Mouse (Mus musculus) liver, adult 2 months (tissue): ENCODE results near the gene Radil. TPM values are rescaled to one million over a fixed set of nuclear protein-coding genes. Genes with fewer than 3 reads are reported as not detected.

ENCODE experiments used
- DNase-seq: peaks from one replicate; pipeline ENCODE4 v3.0.0-alpha.2; 2011; ENCODE audit warnings: low read depth, low spot score; ENCODE audit errors: extremely low read depth
- H3K27ac ChIP-seq: fragments of 200-500 bp; replicated peaks from 2 replicates; pipeline ENCODE4 v1.5.1; 2012; ENCODE audit warnings: low read depth, mild to moderate bottlenecking, control low read depth, inconsistent platforms, low read length; ENCODE audit not compliant: insufficient read depth
- H3K27me3 ChIP-seq: fragments of 200-500 bp; 2 replicates; pipeline ENCODE4 v1.6.1; 2012; ENCODE audit warnings: mild to moderate bottlenecking, moderate library complexity, low read length, inconsistent platforms; ENCODE audit not compliant: control insufficient read depth, insufficient read depth
- H3K36me3 ChIP-seq: fragments of 200-500 bp; 2 replicates; pipeline ENCODE4 v1.6.1; 2012; ENCODE audit warnings: low read length, inconsistent platforms; ENCODE audit not compliant: control insufficient read depth, insufficient read depth
- H3K4me1 ChIP-seq: fragments of 200-500 bp; 2 replicates; pipeline ENCODE4 v1.6.1; 2011; ENCODE audit warnings: low read length; ENCODE audit not compliant: control insufficient read depth, insufficient read depth
- H3K4me3 ChIP-seq: fragments of 200-500 bp; 2 replicates; pipeline ENCODE4 v1.5.1; 2011; ENCODE audit warnings: low read depth, mild to moderate bottlenecking, control low read depth, low read length, moderate library complexity; ENCODE audit not compliant: insufficient read depth
- H3K79me2 ChIP-seq: fragments of 200-500 bp; 2 replicates; pipeline ENCODE4 v1.6.1; 2012; ENCODE audit warnings: inconsistent platforms, mild to moderate bottlenecking, low read length, moderate library complexity; ENCODE audit not compliant: control insufficient read depth, insufficient read depth
- H3K9ac ChIP-seq: fragments of 200-500 bp; 2 replicates; pipeline ENCODE4 v1.6.1; 2012; ENCODE audit warnings: low read depth, mild to moderate bottlenecking, control low read depth, inconsistent platforms, low read length
- CTCF ChIP-seq: fragments of 200-500 bp; IDR thresholded peaks from 2 replicates; pipeline ENCODE4 v1.5.1; 2011; ENCODE audit warnings: low read depth, low read length, control low read depth
- POLR2A ChIP-seq: fragments of 200-500 bp; IDR thresholded peaks from 2 replicates; pipeline ENCODE4 v1.6.1; 2011; ENCODE audit warnings: low read length, control low read depth; ENCODE audit not compliant: insufficient read depth; ENCODE audit errors: extremely low read depth
- WGBS: fragments of 180-500 bp; shearing (Covaris S2); methylation state at CpG from one replicate; pipeline ENCODE4 v1.1.7; 2018; 5-methylcytosine and 5-hydroxymethylcytosine counted together
- polyA plus RNA-seq: library from polyadenylated mRNA; depleted of rRNA; stranded (reverse); fragments of >200 nt; gene quantifications from 2 replicates; pipeline ENCODE4 v1.2.3, GENCODE M21; 2012
- total RNA-seq: library from RNA; depleted of rRNA; stranded (reverse); fragments of >200 nt; gene quantifications from 2 replicates; pipeline ENCODE4 v1.2.3, GENCODE M21; 2014

The Radil gene
- total and polyA plus RNA-seq, 2 experiments: not detected

DNA sequence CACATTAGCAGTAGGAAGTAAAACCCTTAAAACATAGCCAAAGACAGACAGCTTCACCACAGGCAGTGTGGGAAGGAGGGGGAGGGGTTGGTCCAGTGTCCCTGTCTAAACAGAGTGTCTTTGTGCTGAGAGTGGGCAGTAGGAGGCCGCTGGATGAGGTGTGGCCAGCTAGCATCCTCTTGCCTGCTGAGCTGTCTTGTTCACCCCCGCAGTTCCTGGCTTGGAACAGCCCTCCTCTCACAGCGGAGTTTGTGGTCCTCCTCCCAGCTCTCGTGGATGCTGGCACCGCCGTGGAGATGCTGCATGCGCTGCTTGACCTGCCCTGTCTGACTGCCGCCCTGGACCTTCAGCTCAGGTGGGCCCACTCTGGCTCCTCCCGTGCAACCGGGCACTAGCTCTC is 77.2 kb downstream of the Radil start:
- TF ChIP-seq POLR2A: no peak
- no peak for TF ChIP-seq CTCF

GRCm38 (mm10) chr5:142469796-142470195 is 81.1 kb downstream of the Radil start:
- H3K4me3 ChIP-seq: no peak overlapping the region
- no peak overlapping the region for H3K9ac ChIP-seq
- no peaks in the 10 kb centered on the region for H3K27me3 ChIP-seq
- 49% methylated on average over 11 of the region's 11 CpGs for WGBS
- H3K4me1 ChIP-seq: peaks cover 2% of the 10 kb centered on the region; the same call in 1 of the 2 replicates
- peak; percentile 80 for DNase-seq
- TF ChIP-seq CTCF: no peak
- no peak for TF ChIP-seq POLR2A
- peaks cover 8% of the 10 kb centered on the region for H3K36me3 ChIP-seq
- H3K79me2 ChIP-seq: no peaks in the 10 kb centered on the region
- H3K27ac ChIP-seq: no peak overlapping the region

More for the DNA sequence above, 77.2 kb downstream of the Radil start:
- H3K27me3 ChIP-seq: no peaks in the 10 kb centered on the region
- H3K9ac ChIP-seq: no peak overlapping the region
- H3K36me3 ChIP-seq: peaks cover 6% of the 10 kb centered on the region; the same call in 1 of the 2 replicates
- no peaks in the 10 kb centered on the region for H3K79me2 ChIP-seq
- no peak overlapping the region for H3K27ac ChIP-seq
- no peak for DNase-seq
- no peak overlapping the region for H3K4me3 ChIP-seq
- H3K4me1 ChIP-seq: peaks cover 4% of the 10 kb centered on the region
- 84% methylated on average over 10 of the region's 10 CpGs for WGBS

GRCm38 (mm10) chr5:142468375-142468774 is 82.5 kb downstream of the Radil start:
- no peak overlapping the region for H3K27ac ChIP-seq
- H3K4me3 ChIP-seq: no peak overlapping the region
- H3K27me3 ChIP-seq: no peaks in the 10 kb centered on the region
- H3K4me1 ChIP-seq: peaks cover 4% of the 10 kb centered on the region
- H3K9ac ChIP-seq: no peak overlapping the region
- no peaks in the 10 kb centered on the region for H3K79me2 ChIP-seq
- DNase-seq: no peak
- H3K36me3 ChIP-seq: peaks cover 8% of the 10 kb centered on the region
- TF ChIP-seq POLR2A (no peak), CTCF (no peak)
- 94% methylated on average over 13 of the region's 13 CpGs for WGBS

DNA sequence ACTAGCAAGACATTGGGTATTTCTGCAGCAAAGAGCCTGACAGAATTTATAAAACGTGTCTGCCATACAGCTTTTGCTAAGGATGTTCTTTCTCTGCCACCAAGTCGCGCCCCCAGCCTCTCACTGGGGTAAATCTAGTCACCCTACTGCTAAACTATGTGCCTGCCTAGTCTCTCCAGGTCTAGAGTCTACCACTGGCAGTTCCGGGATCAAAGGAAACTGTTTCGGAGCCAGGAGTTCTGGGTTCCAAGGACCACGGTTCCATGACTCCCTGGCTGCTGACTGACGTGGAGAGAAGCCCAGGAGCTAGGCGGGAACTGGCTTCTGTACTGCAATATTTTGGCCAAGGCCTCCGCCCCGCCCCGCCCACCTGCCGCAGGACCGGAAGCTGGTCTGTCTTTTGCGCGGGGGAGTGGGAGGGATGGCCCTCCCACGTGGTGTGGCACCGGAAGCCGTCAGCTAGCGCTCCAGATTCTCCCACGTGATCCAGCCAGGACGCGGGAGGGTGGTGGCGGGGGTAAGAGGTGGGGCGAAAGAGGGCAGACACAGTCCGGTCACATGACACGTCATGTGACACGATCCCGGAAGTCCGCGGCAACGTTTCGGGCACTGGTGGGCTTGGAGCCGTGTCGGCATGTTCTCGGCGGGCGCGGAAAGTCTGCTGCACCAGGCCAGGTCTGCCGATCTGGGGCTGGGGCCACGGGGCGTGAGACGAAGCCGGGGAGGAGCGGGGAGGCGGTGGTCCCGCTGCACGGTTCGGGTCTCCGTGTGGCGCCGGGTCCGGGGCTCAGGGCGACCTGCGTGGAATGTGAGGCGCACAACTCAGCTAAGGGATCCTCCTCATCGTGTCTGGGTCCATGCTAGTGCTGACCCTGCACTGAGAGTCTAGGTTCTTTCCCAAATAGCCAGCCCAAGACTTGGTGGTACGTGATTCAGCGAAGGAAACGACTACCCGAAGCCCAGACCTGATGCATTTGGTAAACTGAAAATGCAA is 87.1 kb downstream of the Radil start, which contains the start of gene Ap5z1:
Gene Ap5z1 (plus strand): TSS at position 484 of the 994 bp plus-strand sequence.
- TF ChIP-seq POLR2A (peak; percentile 70; the same call in 1 of the 2 replicates), CTCF (no peak)
- H3K9ac ChIP-seq: peak within 1 kb of the TSS; percentile 88
- peaks cover 2% of the 10 kb centered on the region for H3K36me3 ChIP-seq
- H3K79me2 ChIP-seq: no peaks in the 10 kb centered on the region
- DNase-seq: peak; percentile 93
- peaks cover 10% of the 10 kb centered on the region for H3K4me1 ChIP-seq
- no peaks in the 10 kb centered on the region for H3K27me3 ChIP-seq
- peak within 1 kb of the TSS; percentile 82 for H3K4me3 ChIP-seq
- peak within 1 kb of the TSS; percentile 64 for H3K27ac ChIP-seq
- 1% methylated on average over 60 of the region's 60 CpGs for WGBS

DNA sequence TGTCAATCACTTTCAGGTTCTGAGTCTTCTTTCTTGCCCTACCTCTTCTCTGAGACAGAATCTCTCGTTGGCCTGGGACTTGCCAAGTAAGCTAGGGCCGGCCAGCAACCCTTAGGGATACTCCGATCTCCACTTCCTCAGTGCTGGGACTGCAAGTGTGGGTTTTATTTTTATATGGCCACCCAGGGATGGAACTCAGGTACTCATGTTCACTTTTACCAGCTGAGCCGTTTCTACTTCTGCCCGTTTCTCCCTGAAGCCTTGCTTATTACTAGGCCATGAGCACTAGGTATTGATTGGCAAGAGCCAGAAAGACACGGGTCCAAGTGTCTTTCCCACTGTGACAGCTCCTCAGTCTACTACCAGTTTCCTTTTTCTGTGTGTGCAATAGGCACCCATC is 87.9 kb downstream of the Radil start:
- Histone ChIP-seq H3K4me3 (no peak overlapping the region), H3K9ac (no peak overlapping the region), H3K36me3 (peaks cover 2% of the 10 kb centered on the region; the same call in 1 of the 2 replicates), H3K79me2 (no peaks in the 10 kb centered on the region), H3K27me3 (no peaks in the 10 kb centered on the region), H3K4me1 (peaks cover 10% of the 10 kb centered on the region), H3K27ac (peak overlapping the region; percentile 64)
- DNase-seq: no peak
- WGBS: 75% methylated on average over 6 of the region's 6 CpGs
- TF ChIP-seq POLR2A (no peak), CTCF (no peak)
